Mouse (Mus musculus) macrophage (primary cell): ENCODE data around the gene Zfp598. TPM values are rescaled to one million over a fixed set of nuclear protein-coding genes. Genes with fewer than 3 reads are reported as not detected.

Experiments
- H3K27ac ChIP-seq: fragments of 350-480 bp; formaldehyde crosslinking; 2 replicates; pipeline ENCODE4 v1.9.0; 2021
- H3K36me3 ChIP-seq: fragments of 350-480 bp; formaldehyde crosslinking; 2 replicates; pipeline ENCODE4 v1.9.0; 2021; ENCODE audit errors: inconsistent target
- H3K4me3 ChIP-seq: fragments of 350-480 bp; formaldehyde crosslinking; 2 replicates; pipeline ENCODE4 v1.9.0; 2021; ENCODE audit errors: inconsistent target
- H3K79me2 ChIP-seq: fragments of 350-480 bp; formaldehyde crosslinking; 2 replicates; pipeline ENCODE4 v1.9.0; 2021; ENCODE audit errors: inconsistent target
- WGBS: methylation state at CpG from one replicate; pipeline ENCODE4 v1.1.7; 2026; ENCODE audit warnings: inconsistent platforms; ENCODE audit not compliant: missing documents; 5-methylcytosine and 5-hydroxymethylcytosine counted together
- polyA plus RNA-seq: library from polyadenylated mRNA; stranded (reverse); fragments of 250-400 nt; gene quantifications from 3 replicates; pipeline ENCODE4 v1.2.4, GENCODE M21; 2018; ENCODE audit warnings: inconsistent platforms

Gene Zfp598
- polyA plus RNA-seq, 1 experiment from 2014 or later, result 8.0 TPM

GRCm38 (mm10) chr17:24727618-24728017 is 58.1 kb downstream of the Zfp598 start, which contains the start of gene Rpl3l:
Rpl3l (plus strand) TSS chr17:24727820.
- Histone ChIP-seq H3K79me2 (peaks cover 15% of the 10 kb centered on the region), H3K4me3 (no peak within 1 kb of the TSS), H3K36me3 (no peaks in the 10 kb centered on the region), H3K27ac (no peak within 1 kb of the TSS)
- 94% methylated on average over 2 of the region's 2 CpGs for WGBS

DNA sequence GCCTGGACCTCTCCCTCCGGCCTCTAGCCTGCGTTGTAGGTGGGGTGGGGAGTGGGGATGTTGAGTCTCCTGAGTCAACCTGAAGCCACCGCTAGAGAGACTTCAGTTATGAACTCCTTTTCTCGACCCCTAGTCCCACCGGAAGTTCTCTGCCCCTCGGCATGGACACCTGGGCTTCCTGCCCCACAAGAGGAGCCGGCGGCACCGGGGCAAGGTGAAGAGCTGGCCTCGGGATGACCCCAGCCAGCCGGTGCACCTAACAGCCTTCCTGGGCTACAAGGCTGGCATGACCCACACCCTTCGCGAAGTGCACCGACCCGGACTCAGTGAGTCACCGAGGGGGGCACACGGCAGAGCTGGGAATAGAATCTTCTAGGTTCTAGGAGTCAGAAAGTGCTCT is 58.7 kb downstream of the Zfp598 start:
- Histone ChIP-seq H3K79me2 (peaks cover 10% of the 10 kb centered on the region), H3K4me3 (no peak overlapping the region), H3K36me3 (no peaks in the 10 kb centered on the region), H3K27ac (no peak overlapping the region)
- 73% methylated on average over 17 of the region's 17 CpGs for WGBS

DNA sequence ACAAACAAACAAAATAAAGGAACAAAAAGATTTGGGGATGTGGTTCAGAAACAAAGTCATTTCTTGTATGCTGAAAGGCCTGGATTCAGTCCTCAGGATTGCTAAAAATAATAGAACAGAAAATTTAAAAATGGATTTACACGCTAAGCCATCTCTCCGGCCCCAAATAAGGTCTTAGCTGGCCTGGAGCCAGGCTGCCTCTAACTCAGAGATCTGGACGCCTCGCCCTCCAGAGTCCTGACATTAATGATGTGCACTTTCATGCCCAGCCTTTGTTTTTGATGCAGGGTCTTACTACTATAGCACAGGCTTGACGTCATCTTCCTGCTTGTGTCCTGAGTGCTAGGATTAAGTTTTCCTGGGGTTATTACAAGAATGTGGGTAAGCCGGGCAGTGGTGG is 59.6 kb downstream of the Zfp598 start:
- Histone ChIP-seq H3K36me3 (no peaks in the 10 kb centered on the region), H3K27ac (no peak overlapping the region), H3K4me3 (no peak overlapping the region), H3K79me2 (peaks cover under 1% of the 10 kb centered on the region; the same call in 1 of the 2 replicates)
- WGBS, result over 99% methylated on average over 6 of the region's 6 CpGs

DNA sequence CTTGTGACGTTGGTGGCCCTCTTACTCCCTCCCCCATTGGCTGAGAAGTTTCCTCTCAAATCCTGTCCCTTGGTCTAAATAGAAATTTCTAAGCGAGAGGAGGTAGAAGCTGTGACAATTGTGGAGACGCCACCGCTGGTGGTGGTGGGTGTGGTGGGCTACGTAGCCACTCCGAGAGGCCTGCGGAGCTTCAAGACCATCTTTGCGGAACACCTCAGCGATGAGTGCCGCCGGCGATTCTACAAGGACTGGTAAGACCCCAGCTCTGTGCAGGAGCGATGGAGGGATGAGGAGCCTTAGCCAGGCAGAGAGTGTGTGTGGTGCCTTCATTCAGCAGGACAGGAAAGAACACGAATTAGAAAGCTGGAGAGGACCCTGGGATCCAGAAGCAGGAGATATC is 61.3 kb downstream of the Zfp598 start:
- H3K79me2 ChIP-seq, result no peaks in the 10 kb centered on the region
- H3K36me3 ChIP-seq, result no peaks in the 10 kb centered on the region
- WGBS, result 88% methylated on average over 14 of the region's 14 CpGs
- no peak overlapping the region for H3K4me3 ChIP-seq
- no peak overlapping the region for H3K27ac ChIP-seq

Other genes with a start within 250 kb of the Zfp598 start
- gene Eci1, start 243.0 kb upstream of the Zfp598 start, polyA plus RNA-seq, result 10.4 to 30.9 TPM (median 23.5 TPM) in 3 replicates
- gene Dnase1l2, start 226.6 kb upstream of the Zfp598 start, polyA plus RNA-seq, result 0.23 to 1.5 TPM (median 1.1 TPM) in 3 replicates
- gene E4f1, start 199.4 kb upstream of the Zfp598 start, polyA plus RNA-seq, result 7.7 to 13.8 TPM (median 10.3 TPM) in 3 replicates
- 7.0 to 22.6 TPM (median 15.0 TPM) in 3 replicates for gene Pgp, start 199.3 kb upstream of the Zfp598 start, polyA plus RNA-seq
- gene Bricd5, start 195.8 kb upstream of the Zfp598 start, polyA plus RNA-seq, result not detected in 3 replicates
- 10.9 to 13.2 TPM (median 11.6 TPM) in 3 replicates for gene Mlst8, start 190.6 kb upstream of the Zfp598 start, polyA plus RNA-seq
- gene Caskin1, start 181.1 kb upstream of the Zfp598 start, polyA plus RNA-seq, result not detected in 3 replicates
- 42.9 to 61.3 TPM (median 48.4 TPM) in 3 replicates for gene Traf7, start 141.7 kb upstream of the Zfp598 start, polyA plus RNA-seq
- not detected in 3 replicates for gene Rab26, start 135.5 kb upstream of the Zfp598 start, polyA plus RNA-seq
- gene Pkd1, start 119.9 kb upstream of the Zfp598 start, polyA plus RNA-seq, result 9.7 to 18.0 TPM (median 16.3 TPM) in 3 replicates
- 33.7 to 43.4 TPM (median 35.5 TPM) in 3 replicates for gene Tsc2, start 37.1 kb upstream of the Zfp598 start, polyA plus RNA-seq
- gene Nthl1, start 37.0 kb upstream of the Zfp598 start, polyA plus RNA-seq, result 3.1 to 5.8 TPM (median 3.7 TPM) in 3 replicates
- gene Slc9a3r2, start 19.4 kb upstream of the Zfp598 start, polyA plus RNA-seq, result 0.15 TPM in 1 of 3 replicates, not detected in the others
- gene Npw, start 11.2 kb upstream of the Zfp598 start, polyA plus RNA-seq, result not detected in 3 replicates
- gene Syngr3, start 20.3 kb downstream of the Zfp598 start, polyA plus RNA-seq, result 0.14 to 0.76 TPM (median 0.19 TPM) in 3 replicates
- 16.2 to 28.0 TPM (median 20.3 TPM) in 3 replicates for gene Gfer, start 26.5 kb downstream of the Zfp598 start, polyA plus RNA-seq
- 0.50 to 3.8 TPM (median 0.72 TPM) in 3 replicates for gene Noxo1, start 26.5 kb downstream of the Zfp598 start, polyA plus RNA-seq
- gene Tbl3, start 38.0 kb downstream of the Zfp598 start, polyA plus RNA-seq, result 10.6 to 22.6 TPM (median 18.7 TPM) in 3 replicates
- not detected in 3 replicates for gene Rnf151, start 48.4 kb downstream of the Zfp598 start, polyA plus RNA-seq
- 612 to 1,759 TPM (median 1,226 TPM) in 3 replicates for gene Rps2, start 48.4 kb downstream of the Zfp598 start, polyA plus RNA-seq
- 128 to 178 TPM (median 156 TPM) in 3 replicates for gene Ndufb10, start 54.8 kb downstream of the Zfp598 start, polyA plus RNA-seq
- gene Rpl3l, start 58.1 kb downstream of the Zfp598 start, polyA plus RNA-seq, result not detected in 3 replicates
- 145 to 266 TPM (median 156 TPM) in 3 replicates for gene Msrb1, start 67.0 kb downstream of the Zfp598 start, polyA plus RNA-seq
- gene Hs3st6, start 83.3 kb downstream of the Zfp598 start, polyA plus RNA-seq, result not detected in 3 replicates
- not detected in 3 replicates for gene Meiob, start 134.6 kb downstream of the Zfp598 start, polyA plus RNA-seq
- 27.7 to 43.0 TPM (median 28.4 TPM) in 3 replicates for gene Hagh, start 170.5 kb downstream of the Zfp598 start, polyA plus RNA-seq
- 6.7 to 11.2 TPM (median 10.4 TPM) in 3 replicates for gene Fahd1, start 180.7 kb downstream of the Zfp598 start, polyA plus RNA-seq
- gene Igfals, start 196.3 kb downstream of the Zfp598 start, polyA plus RNA-seq, result not detected in 3 replicates
- 22.4 to 61.4 TPM (median 44.7 TPM) in 3 replicates for gene Nubp2, start 216.7 kb downstream of the Zfp598 start, polyA plus RNA-seq
- 17.0 to 23.2 TPM (median 18.9 TPM) in 3 replicates for gene Spsb3, start 217.0 kb downstream of the Zfp598 start, polyA plus RNA-seq
- 4.6 to 7.3 TPM (median 7.2 TPM) in 3 replicates for gene Eme2, start 225.4 kb downstream of the Zfp598 start, polyA plus RNA-seq
- gene Mrps34, start 225.4 kb downstream of the Zfp598 start, polyA plus RNA-seq, result 22.2 to 58.4 TPM (median 43.9 TPM) in 3 replicates
- gene Nme3, start 226.8 kb downstream of the Zfp598 start, polyA plus RNA-seq, result 8.8 to 36.2 TPM (median 19.0 TPM) in 3 replicates